Mouse (Mus musculus) cerebellum, adult 2 months (tissue): ENCODE results near the gene Prss22. TPM values are rescaled to one million over a fixed set of nuclear protein-coding genes. Genes with fewer than 3 reads are reported as not detected.

ENCODE experiments used
- DNase-seq, 2 experiments: peaks; one replicate each; pipeline ENCODE4 v3.0.0; 2021
- H3K27ac ChIP-seq: fragments of 200-500 bp; 2 replicates; pipeline ENCODE4 v1.5.1; 2012; ENCODE audit warnings: low read length, control low read depth, inconsistent platforms; ENCODE audit not compliant: insufficient read depth
- H3K27me3 ChIP-seq: fragments of 200-500 bp; 2 replicates; pipeline ENCODE4 v1.6.1; 2012; ENCODE audit warnings: inconsistent platforms, mild to moderate bottlenecking, low read length, moderate library complexity; ENCODE audit not compliant: control insufficient read depth, insufficient read depth
- H3K4me1 ChIP-seq: fragments of 200-500 bp; 2 replicates; pipeline ENCODE4 v1.6.1; 2011; ENCODE audit warnings: low read length; ENCODE audit not compliant: control insufficient read depth, insufficient read depth
- H3K4me3 ChIP-seq: fragments of 200-500 bp; replicated peaks from 2 replicates; pipeline ENCODE3; 2011; ENCODE audit warnings: mild to moderate bottlenecking, low read depth, low read length, control low read depth; ENCODE audit not compliant: insufficient read depth
- CTCF ChIP-seq: fragments of 200-500 bp; IDR thresholded peaks from 2 replicates; pipeline ENCODE4 v1.5.1; 2011; ENCODE audit warnings: low read depth, mild to moderate bottlenecking, control low read depth, low read length, moderate library complexity, borderline replicate concordance; ENCODE audit not compliant: insufficient read depth
- POLR2A ChIP-seq: fragments of 200-500 bp; IDR thresholded peaks from 2 replicates; pipeline ENCODE4 v1.6.1; 2011; ENCODE audit warnings: low read length, control low read depth, borderline replicate concordance; ENCODE audit not compliant: insufficient read depth
- WGBS: fragments of 180-500 bp; shearing (Covaris S2); methylation state at CpG from one replicate; pipeline ENCODE4 v1.1.7; 2018; 5-methylcytosine and 5-hydroxymethylcytosine counted together
- polyA plus RNA-seq: library from polyadenylated mRNA; depleted of rRNA; stranded (reverse); fragments of >200 nt; gene quantifications from 2 replicates; pipeline ENCODE4 v1.2.3, GENCODE M21; 2012

Gene Prss22
- polyA plus RNA-seq, 1 experiment = not detected

DNA sequence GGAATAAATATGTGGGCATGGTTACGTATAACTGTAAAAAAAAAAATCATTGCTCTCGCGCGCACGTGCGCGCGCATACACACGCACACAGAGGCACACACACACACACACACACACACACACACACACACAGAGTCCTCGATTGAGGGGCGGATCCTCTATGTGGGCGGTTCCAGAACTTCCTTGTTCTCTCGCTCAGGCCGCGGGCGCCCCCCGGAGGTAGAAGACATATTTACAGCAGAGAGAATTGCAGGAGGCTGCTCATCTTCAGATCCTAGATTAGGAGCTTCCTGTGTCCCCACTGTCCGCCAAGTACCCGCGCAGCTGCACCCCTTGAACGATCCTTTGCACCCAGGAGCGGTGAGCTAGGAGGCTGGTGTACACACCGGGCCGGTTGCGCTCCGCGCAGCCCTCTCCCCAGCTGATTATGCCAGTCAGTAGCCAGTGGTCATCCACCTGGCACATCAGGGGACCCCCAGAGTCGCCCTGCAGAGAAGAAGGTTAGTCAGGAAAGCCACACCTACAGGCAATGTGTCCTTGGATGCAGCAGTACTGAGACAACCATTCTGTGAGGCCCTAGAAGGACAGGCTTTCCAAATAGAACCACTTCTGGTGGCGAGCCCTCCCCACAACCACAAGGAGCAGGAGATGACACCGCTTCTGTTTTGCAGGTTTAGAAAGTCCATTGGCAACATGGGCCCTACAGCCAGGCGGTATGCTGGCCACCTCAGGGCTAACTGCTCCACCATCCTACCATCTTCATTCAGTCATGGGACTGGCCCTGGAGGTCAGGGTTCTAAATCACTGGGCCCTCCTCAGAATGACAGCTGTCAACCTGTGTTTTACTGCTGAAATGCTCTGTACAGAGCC lies 4.1 kb downstream of the Prss22 start:
- Histone ChIP-seq H3K27me3 (no peaks in the 10 kb centered on the region), H3K4me1 (no peaks in the 10 kb centered on the region), H3K27ac (no peak overlapping the region), H3K4me3 (peak overlapping the region; percentile 17)
- WGBS = 9% methylated on average over 31 of the region's 31 CpGs
- TF ChIP-seq POLR2A (no peak), CTCF (peak; percentile 50; the same call in 1 of the 2 replicates)
- DNase-seq = peak; percentile 83 to 87

GRCm38 (mm10) chr17:23992789-23993553 lies 4.9 kb downstream of the Prss22 start:
- TF ChIP-seq POLR2A = no peak
- TF ChIP-seq CTCF = no peak
- Histone ChIP-seq H3K4me1 (no peaks in the 10 kb centered on the region), H3K4me3 (no peak overlapping the region), H3K27ac (no peak overlapping the region), H3K27me3 (no peaks in the 10 kb centered on the region)
- WGBS = 76% methylated on average over 9 of the region's 9 CpGs
- DNase-seq = no peak

DNA sequence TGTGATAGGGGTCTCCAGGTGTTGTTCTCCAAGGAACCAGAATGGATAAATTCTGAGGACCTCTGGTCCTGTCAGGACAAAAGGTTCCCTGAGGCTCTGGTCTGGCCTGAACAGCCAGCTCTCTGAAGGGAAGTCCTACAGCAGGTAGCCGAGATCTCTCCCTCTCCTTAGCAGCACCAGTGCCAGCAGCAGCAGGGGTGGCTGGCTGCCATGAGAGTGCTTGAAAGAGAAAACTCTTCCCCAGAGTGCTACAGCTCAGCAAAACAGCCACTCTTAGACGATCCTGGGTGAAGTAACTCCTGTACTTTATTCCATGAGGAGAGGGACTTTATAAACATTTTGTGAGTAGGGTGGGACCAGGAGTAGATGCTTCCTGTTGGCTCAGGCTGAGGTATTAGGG lies 8.1 kb downstream of the Prss22 start:
- TF ChIP-seq POLR2A (no peak), CTCF (no peak)
- Histone ChIP-seq H3K4me3 (no peak overlapping the region), H3K4me1 (no peaks in the 10 kb centered on the region), H3K27ac (no peak overlapping the region), H3K27me3 (no peaks in the 10 kb centered on the region)
- no peak for DNase-seq
- 14% methylated on average over 2 of the region's 2 CpGs for WGBS

GRCm38 (mm10) chr17:23984989-23985388 lies 12.9 kb downstream of the Prss22 start:
- no peaks in the 10 kb centered on the region for H3K27me3 ChIP-seq
- H3K27ac ChIP-seq = no peak overlapping the region
- TF ChIP-seq CTCF (no peak), POLR2A (no peak)
- no peaks in the 10 kb centered on the region for H3K4me1 ChIP-seq
- 73% methylated on average over 1 of the region's 1 CpGs for WGBS
- no peak for DNase-seq
- no peak overlapping the region for H3K4me3 ChIP-seq

DNA sequence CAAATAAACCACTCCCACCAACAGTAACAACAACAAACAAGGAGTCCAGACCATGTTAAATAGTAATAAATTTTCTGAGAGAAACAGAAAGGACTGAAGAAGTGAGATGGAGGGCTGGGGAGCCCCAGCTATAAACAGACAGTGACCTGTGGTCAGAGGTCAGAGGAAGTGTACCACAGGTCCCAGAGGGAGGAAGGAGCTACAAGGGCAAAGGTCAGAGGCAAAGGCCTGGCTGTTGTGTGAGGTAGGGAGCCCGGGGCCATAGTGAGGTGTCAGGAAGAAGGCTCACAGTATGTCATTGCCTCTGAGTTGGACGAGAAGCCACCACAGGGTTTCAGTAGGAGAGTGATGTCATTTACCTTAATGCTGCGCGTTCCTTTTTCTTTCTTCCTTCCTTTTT lies 15.0 kb downstream of the Prss22 start:
- TF ChIP-seq POLR2A (no peak), CTCF (no peak)
- H3K27ac ChIP-seq = no peak overlapping the region

GRCm38 (mm10) chr17:23980297-23980909 lies 17.5 kb downstream of the Prss22 start, which contains the start of gene Prss30:
Prss30 (minus strand) TSS chr17:23980566.
- Histone ChIP-seq H3K27me3 (no peaks in the 10 kb centered on the region), H3K27ac (no peak within 1 kb of the TSS), H3K4me3 (no peak within 1 kb of the TSS), H3K4me1 (no peaks in the 10 kb centered on the region)
- DNase-seq = no peak
- 66% methylated on average over 10 of the region's 10 CpGs for WGBS
- TF ChIP-seq POLR2A (no peak), CTCF (no peak)

More for the DNA sequence above, 15.0 kb downstream of the Prss22 start:
- Histone ChIP-seq H3K4me3 (no peak overlapping the region), H3K4me1 (no peaks in the 10 kb centered on the region), H3K27me3 (no peaks in the 10 kb centered on the region)
- WGBS = 57% methylated on average over 4 of the region's 4 CpGs
- no peak for DNase-seq

DNA sequence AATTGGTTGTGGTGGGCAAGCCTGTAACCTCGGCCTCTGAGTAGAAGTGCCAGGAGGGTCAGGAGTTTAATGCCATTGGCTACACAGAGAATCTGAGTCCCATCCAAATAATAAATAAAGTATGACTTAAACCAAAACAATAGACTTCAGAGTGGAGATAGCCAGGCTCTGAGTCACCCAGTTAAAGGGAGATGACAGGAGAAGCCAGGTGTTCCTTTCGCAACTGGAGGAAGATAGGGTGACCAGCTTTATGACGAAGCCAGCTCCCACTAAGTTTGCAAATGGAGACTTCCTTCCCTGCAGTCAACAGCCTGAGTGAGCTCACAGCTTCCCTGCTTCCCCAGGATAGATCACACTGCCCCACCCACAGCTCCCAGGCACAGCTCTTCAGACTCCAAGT lies 18.4 kb downstream of the Prss22 start:
- H3K27me3 ChIP-seq = no peaks in the 10 kb centered on the region
- 79% methylated on average over 3 of the region's 3 CpGs for WGBS

More for the DNA sequence above, 18.4 kb downstream of the Prss22 start:
- no peak overlapping the region for H3K27ac ChIP-seq
- TF ChIP-seq CTCF (no peak), POLR2A (no peak)
- DNase-seq = no peak
- H3K4me1 ChIP-seq = no peaks in the 10 kb centered on the region
- no peak overlapping the region for H3K4me3 ChIP-seq
